Mouse (Mus musculus) small intestine, adult 2 months (tissue): ENCODE measurements at regions not wholly inside any gene's neighbourhood (a gene's known extent, or its start where the extent isn't known, plus 50 kb on each side); places are given as distances from the start of the nearest gene placed in this dataset.

Experiments used
- H3K27ac ChIP-seq: fragments of 200-500 bp; 2 replicates; pipeline ENCODE4 v1.5.1; 2012; ENCODE audit warnings: low read depth, low read length, control low read depth, inconsistent platforms; ENCODE audit not compliant: insufficient read depth
- H3K27me3 ChIP-seq: fragments of 200-500 bp; 2 replicates; pipeline ENCODE4 v1.6.1; 2012; ENCODE audit warnings: mild to moderate bottlenecking, moderate library complexity, low read length, inconsistent platforms; ENCODE audit not compliant: control insufficient read depth, insufficient read depth
- H3K36me3 ChIP-seq: fragments of 200-500 bp; 2 replicates; pipeline ENCODE4 v1.6.1; 2012; ENCODE audit warnings: mild to moderate bottlenecking, low read length, control low read depth, inconsistent platforms; ENCODE audit not compliant: control insufficient read depth, insufficient read depth
- H3K4me1 ChIP-seq: fragments of 200-500 bp; 2 replicates; pipeline ENCODE4 v1.6.1; 2012; ENCODE audit warnings: low read length, inconsistent platforms, mixed read lengths; ENCODE audit not compliant: control insufficient read depth, insufficient read depth, insufficient read length
- H3K4me3 ChIP-seq: fragments of 200-500 bp; 2 replicates; pipeline ENCODE4 v1.5.1; 2012; ENCODE audit warnings: low read depth, mild to moderate bottlenecking, control low read depth, inconsistent platforms, low read length, moderate library complexity
- CTCF ChIP-seq: fragments of 200-500 bp; IDR thresholded peaks from 2 replicates; pipeline ENCODE4 v1.5.1; 2012; ENCODE audit warnings: low read depth, mild to moderate bottlenecking, control low read depth, inconsistent platforms, low read length, moderate library complexity, mixed read lengths; ENCODE audit not compliant: insufficient replicate concordance, insufficient read length; ENCODE audit errors: extremely low read depth
- POLR2A ChIP-seq: fragments of 200-500 bp; IDR thresholded peaks from 2 replicates; pipeline ENCODE4 v1.6.1; 2012; ENCODE audit warnings: low read depth, mild to moderate bottlenecking, control low read depth, inconsistent platforms, low read length, moderate library complexity
- WGBS: fragments of 180-500 bp; shearing (Covaris S2); methylation state at CpG from one replicate; pipeline ENCODE4 v1.1.7; 2018; 5-methylcytosine and 5-hydroxymethylcytosine counted together

DNA sequence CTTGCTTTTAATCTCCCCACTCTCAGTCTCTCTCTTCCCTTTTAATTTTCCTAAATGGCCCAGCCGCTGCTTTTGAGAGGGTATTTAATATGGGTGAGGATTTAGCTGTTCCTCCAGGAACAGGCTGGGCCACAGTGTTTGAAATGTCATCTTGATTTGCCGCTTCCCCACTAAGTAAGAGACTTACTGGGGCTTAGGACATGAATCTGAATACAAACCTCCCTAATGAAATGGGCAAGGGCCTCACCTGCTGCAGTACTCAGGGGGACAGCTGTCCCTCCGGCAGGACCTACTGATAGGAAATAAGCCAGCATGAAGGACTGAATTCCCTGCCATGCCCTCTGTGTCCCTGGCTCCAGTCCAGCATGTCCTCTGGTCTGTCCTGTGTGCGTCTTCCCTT is 50.6 kb upstream of the Prr23a1 start:
- no peak for TF ChIP-seq POLR2A
- no peak for TF ChIP-seq CTCF
- no peaks in the 10 kb centered on the region for H3K27me3 ChIP-seq
- no peak overlapping the region for H3K27ac ChIP-seq
- no peak overlapping the region for H3K4me3 ChIP-seq
- no peaks in the 10 kb centered on the region for H3K4me1 ChIP-seq
- 66% methylated on average over 4 of the region's 4 CpGs for WGBS
- no peaks in the 10 kb centered on the region for H3K36me3 ChIP-seq

DNA sequence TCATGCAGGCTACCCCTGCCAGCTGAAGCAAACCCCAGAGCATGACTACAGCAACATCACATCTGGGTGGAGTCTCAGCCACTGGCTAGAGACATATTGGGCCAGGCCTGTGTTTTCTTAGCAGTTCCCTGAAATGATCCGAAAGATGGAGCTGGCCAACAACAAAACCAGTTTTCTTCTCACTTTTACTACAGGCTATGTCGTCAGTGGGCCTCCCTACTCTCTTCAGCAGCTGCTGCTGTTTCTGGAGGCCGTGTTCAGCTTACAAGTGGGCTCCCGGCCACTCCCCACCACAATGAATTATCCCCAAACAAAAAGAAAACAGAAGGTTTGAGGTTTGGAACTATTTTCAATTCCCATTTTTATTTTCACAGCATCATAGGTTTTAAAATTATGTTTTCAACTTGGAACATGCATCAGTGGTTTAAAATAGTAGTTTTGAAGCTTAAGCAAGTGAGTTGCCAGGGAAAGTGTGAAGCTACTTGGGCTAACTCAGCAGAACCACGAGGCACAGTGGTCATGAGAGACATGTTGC is 68.6 kb upstream of the Prr23a1 start:
- 57% methylated on average over 5 of the region's 5 CpGs for WGBS
- Histone ChIP-seq H3K36me3 (no peaks in the 10 kb centered on the region), H3K4me3 (no peak overlapping the region), H3K27ac (no peak overlapping the region), H3K4me1 (no peaks in the 10 kb centered on the region), H3K27me3 (no peaks in the 10 kb centered on the region)
- TF ChIP-seq POLR2A (no peak), CTCF (no peak)

DNA sequence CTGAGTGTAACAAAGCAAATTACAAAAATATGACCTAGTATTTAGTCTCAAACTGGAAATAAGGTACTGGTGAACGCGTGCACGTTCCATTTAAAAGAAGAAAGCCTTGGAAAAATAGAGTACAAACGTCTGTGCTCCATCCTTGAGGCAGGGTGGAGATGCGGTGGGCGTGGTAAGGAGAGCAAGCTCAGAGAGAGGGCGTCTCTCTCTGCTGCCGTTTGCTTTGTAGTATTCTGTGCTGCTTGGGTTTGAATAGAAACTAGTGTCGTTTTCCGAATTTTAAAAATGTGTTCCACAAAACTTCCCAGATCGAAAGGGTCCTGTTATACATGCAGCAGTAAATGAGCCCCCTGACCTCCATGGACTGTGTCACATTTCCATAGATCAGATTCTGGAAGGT is 69.1 kb upstream of the Prr23a1 start:
- Histone ChIP-seq H3K27ac (no peak overlapping the region), H3K4me3 (no peak overlapping the region), H3K36me3 (no peaks in the 10 kb centered on the region), H3K27me3 (no peaks in the 10 kb centered on the region), H3K4me1 (no peaks in the 10 kb centered on the region)
- TF ChIP-seq POLR2A (no peak), CTCF (no peak)
- WGBS, result 79% methylated on average over 11 of the region's 11 CpGs

DNA sequence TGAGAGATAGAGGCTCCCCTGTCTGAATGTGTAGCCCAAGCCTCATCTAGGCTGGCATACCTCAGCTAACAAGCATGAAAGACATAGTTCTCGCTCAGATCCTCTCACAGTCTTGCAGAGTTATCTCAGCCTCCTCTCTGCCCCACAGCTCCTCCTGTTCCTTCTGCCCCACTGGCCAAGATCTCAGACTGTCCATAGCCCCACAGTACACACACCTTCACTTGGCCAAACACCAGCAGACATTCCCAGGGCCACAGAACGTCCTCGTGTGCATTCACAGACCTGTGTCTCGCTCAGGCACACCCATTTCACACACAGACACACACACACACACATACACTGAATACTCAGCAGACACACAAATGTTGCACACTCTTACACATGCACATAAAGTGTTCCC is 87.5 kb upstream of the Prr23a1 start:
- Histone ChIP-seq H3K27me3 (no peaks in the 10 kb centered on the region), H3K36me3 (no peaks in the 10 kb centered on the region), H3K27ac (no peak overlapping the region), H3K4me3 (no peak overlapping the region), H3K4me1 (no peaks in the 10 kb centered on the region)
- WGBS, result 66% methylated on average over 4 of the region's 4 CpGs
- TF ChIP-seq POLR2A (no peak), CTCF (no peak)

DNA sequence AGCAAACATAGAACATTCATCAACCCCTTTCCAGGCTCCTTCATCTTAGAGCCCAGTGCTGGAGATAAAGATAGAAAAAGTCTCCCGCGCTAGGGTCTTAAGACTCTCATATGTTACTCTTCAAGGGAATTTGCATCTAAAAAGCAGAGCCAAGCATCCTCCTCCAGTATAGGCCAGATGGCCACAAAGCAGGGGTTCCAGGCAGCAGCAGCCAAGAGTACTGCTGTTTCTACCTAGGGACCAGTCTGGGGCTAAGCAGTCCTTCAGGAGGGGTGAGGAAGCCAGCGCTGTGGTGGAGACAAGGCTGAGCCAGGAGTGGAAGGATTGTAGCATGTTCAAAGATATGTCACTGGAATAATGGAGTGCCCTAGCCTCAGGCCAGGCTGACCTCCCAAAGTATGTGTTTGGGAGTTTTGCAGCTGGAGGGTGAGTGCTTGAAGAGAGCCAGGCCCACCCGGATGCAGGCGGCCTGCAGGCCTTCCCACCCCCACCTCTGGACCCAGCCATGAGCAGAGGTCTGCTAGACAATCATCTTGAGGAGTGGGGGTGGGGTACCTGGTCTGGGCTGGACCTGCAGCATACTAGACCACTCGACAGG is 88.8 kb upstream of the Prr23a1 start:
- Histone ChIP-seq H3K36me3 (no peaks in the 10 kb centered on the region), H3K27ac (no peak overlapping the region), H3K4me1 (no peaks in the 10 kb centered on the region), H3K4me3 (no peak overlapping the region), H3K27me3 (no peaks in the 10 kb centered on the region)
- no peak for TF ChIP-seq CTCF
- TF ChIP-seq POLR2A, result no peak
- 73% methylated on average over 6 of the region's 6 CpGs for WGBS

DNA sequence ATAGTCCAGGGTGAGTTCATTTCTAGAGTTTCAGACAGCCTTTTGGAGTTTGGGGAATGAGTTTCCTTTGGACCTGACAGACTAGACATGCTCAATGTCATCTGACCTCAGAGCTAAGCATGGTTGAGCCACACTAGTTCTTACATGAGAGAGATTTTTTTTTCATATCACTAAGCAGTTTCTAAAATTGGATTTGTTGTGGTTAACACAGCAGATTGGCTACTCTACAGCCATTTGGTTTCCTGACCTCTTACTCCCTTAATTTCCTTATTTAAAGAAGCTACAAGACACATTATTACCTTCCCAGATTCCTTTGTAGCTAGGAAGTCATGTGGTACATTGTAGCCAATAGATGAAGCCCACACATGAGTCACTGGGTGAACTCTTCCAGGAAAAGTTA is 98.5 kb upstream of the Prr23a1 start:
- Histone ChIP-seq H3K27me3 (no peaks in the 10 kb centered on the region), H3K4me3 (no peak overlapping the region), H3K36me3 (no peaks in the 10 kb centered on the region), H3K27ac (no peak overlapping the region), H3K4me1 (no peaks in the 10 kb centered on the region)
- TF ChIP-seq CTCF (no peak), POLR2A (no peak)

DNA sequence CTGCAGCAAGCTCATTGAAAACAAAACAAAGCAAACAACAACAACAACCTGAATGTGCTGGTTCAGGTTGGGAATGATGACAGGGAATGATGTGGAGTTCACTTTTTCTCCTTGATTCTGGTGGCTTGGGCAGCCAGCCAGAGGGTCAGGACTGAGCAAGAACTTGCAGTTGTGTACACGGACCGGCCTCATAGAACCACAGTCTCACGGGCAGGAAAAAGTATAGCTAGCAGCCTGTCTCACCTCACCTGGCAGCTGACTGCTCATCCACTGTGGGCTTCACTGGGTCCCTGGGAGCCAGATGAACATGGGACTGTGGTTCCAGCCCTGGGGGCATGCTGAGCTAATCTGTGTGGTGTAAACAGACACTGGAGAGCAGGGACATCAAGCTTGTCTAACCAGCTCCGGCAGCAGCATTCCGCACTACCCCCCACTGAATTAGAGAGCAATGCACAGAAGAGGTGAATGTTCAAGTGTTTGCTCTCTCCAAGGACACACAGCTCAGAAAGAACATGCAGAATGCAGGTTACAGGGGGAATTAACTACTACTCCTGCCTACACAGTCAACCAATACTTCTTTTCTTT is 114.9 kb upstream of the Prr23a1 start:
- no peaks in the 10 kb centered on the region for H3K27me3 ChIP-seq
- H3K27ac ChIP-seq, result no peak overlapping the region
- no peaks in the 10 kb centered on the region for H3K36me3 ChIP-seq
- 32% methylated on average over 5 of the region's 5 CpGs for WGBS
- no peak overlapping the region for H3K4me3 ChIP-seq
- TF ChIP-seq POLR2A (no peak), CTCF (no peak)
- no peaks in the 10 kb centered on the region for H3K4me1 ChIP-seq
